Mouse (Mus musculus): ENCODE results near the gene Mrps30. TPM values are rescaled to one million over a fixed set of nuclear protein-coding genes. Genes with fewer than 3 reads are reported as not detected.
"Not testable (repeated sequence)": the region's sequence is repeated elsewhere in the genome, so short reads cannot be mapped to it uniquely, and the experiment has no call there.

The Mrps30 gene
- polyA plus RNA-seq, 1 experiment, result 12.0 TPM

- Histone ChIP-seq H3K27ac (ENCODE audit: insufficient read depth, low read length) (no peak overlapping the region), H3K4me3 (ENCODE audit: extremely low read depth, insufficient read depth, insufficient read length) (no peak overlapping the region), H3K27me3 (ENCODE audit: control insufficient read depth, insufficient read depth, low read length) (no peaks in the 10 kb centered on the region), H3K36me3 (ENCODE audit: control insufficient read depth, insufficient read depth, low read length) (no peaks in the 10 kb centered on the region), H3K4me1 (ENCODE audit: control insufficient read depth, insufficient read depth, insufficient read length) (no peaks in the 10 kb centered on the region)
- WGBS, result 82% methylated on average over 6 of the region's 6 CpGs
- DNase-seq (ENCODE audit: low read depth in 1 of 2, low spot score in 2 of 2), result no peak
- no peak for TF ChIP-seq POLR2A (IDR thresholded peaks at IDR 0.05; ENCODE audit: low read depth, low read length)
- no peak for TF ChIP-seq CTCF (IDR thresholded peaks at IDR 0.05; ENCODE audit: extremely low read depth, insufficient read depth, insufficient read length, insufficient replicate concordance)
Measured at GRCm38 (mm10) chr13:118400340-118400739, 13.3 kb upstream of the Mrps30 start.

- Histone ChIP-seq H3K27ac (ENCODE audit: insufficient read depth, low read length) (no peak overlapping the region), H3K27me3 (ENCODE audit: control insufficient read depth, insufficient read depth, low read length) (no peaks in the 10 kb centered on the region), H3K4me3 (ENCODE audit: extremely low read depth, insufficient read depth, insufficient read length) (no peak overlapping the region), H3K4me1 (ENCODE audit: control insufficient read depth, insufficient read depth, insufficient read length) (no peaks in the 10 kb centered on the region), H3K36me3 (ENCODE audit: control insufficient read depth, insufficient read depth, low read length) (no peaks in the 10 kb centered on the region)
- 92% methylated on average over 3 of the region's 3 CpGs for WGBS
- no peak for TF ChIP-seq POLR2A (IDR thresholded peaks at IDR 0.05; ENCODE audit: low read depth, low read length)
- no peak for TF ChIP-seq CTCF (IDR thresholded peaks at IDR 0.05; ENCODE audit: extremely low read depth, insufficient read depth, insufficient read length, insufficient replicate concordance)
- DNase-seq (ENCODE audit: low read depth in 1 of 2, low spot score in 2 of 2), result no peak
Measured at GRCm38 (mm10) chr13:118395803-118396202, 8.8 kb upstream of the Mrps30 start.

- H3K4me1 ChIP-seq (ENCODE audit: control insufficient read depth, insufficient read depth, insufficient read length); H3K36me3 ChIP-seq (ENCODE audit: control insufficient read depth, insufficient read depth, low read length); DNase-seq (ENCODE audit: low read depth in 1 of 2, low spot score in 2 of 2); H3K27me3 ChIP-seq (ENCODE audit: control insufficient read depth, insufficient read depth, low read length): not testable (repeated sequence)
- 7% methylated on average over 10 of the region's 10 CpGs for WGBS
- peak overlapping the region; percentile 36; the same call in 1 of the 2 replicates for H3K27ac ChIP-seq (ENCODE audit: insufficient read depth, low read length)
- peak overlapping the region; percentile 95 for H3K4me3 ChIP-seq (ENCODE audit: extremely low read depth, insufficient read depth, insufficient read length)
Measured at GRCm38 (mm10) chr13:118387448-118387801, 373 bp upstream of the Mrps30 start.

- H3K27ac ChIP-seq (ENCODE audit: insufficient read depth, low read length), result no peak overlapping the region
- no peaks in the 10 kb centered on the region for H3K27me3 ChIP-seq (ENCODE audit: control insufficient read depth, insufficient read depth, low read length)
- H3K4me1 ChIP-seq (ENCODE audit: control insufficient read depth, insufficient read depth, insufficient read length), result no peaks in the 10 kb centered on the region
- peaks cover 24% of the 10 kb centered on the region for H3K36me3 ChIP-seq (ENCODE audit: control insufficient read depth, insufficient read depth, low read length)
- no peak overlapping the region for H3K4me3 ChIP-seq (ENCODE audit: extremely low read depth, insufficient read depth, insufficient read length)
- 90% methylated on average over 10 of the region's 10 CpGs for WGBS
- no peak for TF ChIP-seq CTCF (IDR thresholded peaks at IDR 0.05; ENCODE audit: extremely low read depth, insufficient read depth, insufficient read length, insufficient replicate concordance)
- no peak for TF ChIP-seq POLR2A (IDR thresholded peaks at IDR 0.05; ENCODE audit: low read depth, low read length)
- no peak for DNase-seq (ENCODE audit: low read depth in 1 of 2, low spot score in 2 of 2)
Measured at GRCm38 (mm10) chr13:118380381-118380780, 6.7 kb downstream of the Mrps30 start.

GRCm38 (mm10) chr13:118379155-118379554 lies 7.9 kb downstream of the Mrps30 start:
- Histone ChIP-seq H3K27me3 (ENCODE audit: control insufficient read depth, insufficient read depth, low read length) (no peaks in the 10 kb centered on the region), H3K27ac (ENCODE audit: insufficient read depth, low read length) (no peak overlapping the region), H3K4me1 (ENCODE audit: control insufficient read depth, insufficient read depth, insufficient read length) (no peaks in the 10 kb centered on the region), H3K36me3 (ENCODE audit: control insufficient read depth, insufficient read depth, low read length) (peaks cover 24% of the 10 kb centered on the region), H3K4me3 (ENCODE audit: extremely low read depth, insufficient read depth, insufficient read length) (no peak overlapping the region)
- WGBS, result 63% methylated on average over 1 of the region's 1 CpGs
- peak; percentile 12 to 30 for DNase-seq (ENCODE audit: low read depth in 1 of 2, low spot score in 2 of 2)
- peak; percentile 54; the same call in 1 of the 2 replicates for TF ChIP-seq CTCF (IDR thresholded peaks at IDR 0.05; ENCODE audit: extremely low read depth, insufficient read depth, insufficient read length, insufficient replicate concordance)
- no peak for TF ChIP-seq POLR2A (IDR thresholded peaks at IDR 0.05; ENCODE audit: low read depth, low read length)

- H3K27me3 ChIP-seq (ENCODE audit: control insufficient read depth, insufficient read depth, low read length), result no peaks in the 10 kb centered on the region
- H3K4me1 ChIP-seq (ENCODE audit: control insufficient read depth, insufficient read depth, insufficient read length), result no peaks in the 10 kb centered on the region
- 89% methylated on average over 4 of the region's 4 CpGs for WGBS
- no peak for TF ChIP-seq POLR2A (IDR thresholded peaks at IDR 0.05; ENCODE audit: low read depth, low read length)
- no peak for TF ChIP-seq CTCF (IDR thresholded peaks at IDR 0.05; ENCODE audit: extremely low read depth, insufficient read depth, insufficient read length, insufficient replicate concordance)
- no peak overlapping the region for H3K27ac ChIP-seq (ENCODE audit: insufficient read depth, low read length)
- no peak overlapping the region for H3K4me3 ChIP-seq (ENCODE audit: extremely low read depth, insufficient read depth, insufficient read length)
- peaks cover 3% of the 10 kb centered on the region; the same call in 1 of the 2 replicates for H3K36me3 ChIP-seq (ENCODE audit: control insufficient read depth, insufficient read depth, low read length)
- no peak for DNase-seq (ENCODE audit: low read depth in 1 of 2, low spot score in 2 of 2)
Measured at GRCm38 (mm10) chr13:118372871-118373270, 14.2 kb downstream of the Mrps30 start.

- no peak for TF ChIP-seq CTCF (IDR thresholded peaks at IDR 0.05; ENCODE audit: extremely low read depth, insufficient read depth, insufficient read length, insufficient replicate concordance)
- Histone ChIP-seq H3K27me3 (ENCODE audit: control insufficient read depth, insufficient read depth, low read length) (no peaks in the 10 kb centered on the region), H3K27ac (ENCODE audit: insufficient read depth, low read length) (no peak overlapping the region), H3K36me3 (ENCODE audit: control insufficient read depth, insufficient read depth, low read length) (no peaks in the 10 kb centered on the region), H3K4me3 (ENCODE audit: extremely low read depth, insufficient read depth, insufficient read length) (no peak overlapping the region), H3K4me1 (ENCODE audit: control insufficient read depth, insufficient read depth, insufficient read length) (no peaks in the 10 kb centered on the region)
- DNase-seq (ENCODE audit: low read depth in 1 of 2, low spot score in 2 of 2), result no peak
- WGBS, result 36% methylated on average over 1 of the region's 1 CpGs
Measured at GRCm38 (mm10) chr13:118365774-118366173, 21.3 kb downstream of the Mrps30 start.
